Mouse (Mus musculus): ENCODE measurements around the gene Gpx8. TPM values are rescaled to one million over a fixed set of nuclear protein-coding genes. Genes with fewer than 3 reads are reported as not detected.

Gene Gpx8
- polyA plus RNA-seq, 1 experiment from 2014 or later: 159 TPM

DNA sequence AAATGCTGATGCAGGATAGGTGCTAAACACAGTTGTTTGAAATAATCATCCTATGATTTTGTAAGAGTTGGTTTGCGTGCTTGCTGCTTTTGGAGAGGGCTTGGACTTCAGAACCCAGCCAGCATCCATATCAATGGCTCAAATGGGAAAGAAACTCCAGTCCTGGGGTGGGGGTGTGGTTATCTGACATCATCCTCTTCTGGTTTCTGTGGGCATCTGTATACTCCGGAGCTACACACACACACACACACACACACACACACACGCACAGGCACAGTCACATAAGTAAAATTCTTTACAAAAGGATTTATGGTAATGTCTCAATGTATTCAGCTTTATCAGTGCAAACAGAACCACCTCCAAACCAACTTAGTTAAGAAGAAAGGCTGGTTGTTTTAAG, 46.1 kb downstream of the Gpx8 start:
- DNase-seq (no peak), ATAC-seq (ENCODE audit: insufficient read depth) (no peak)
- 65% methylated on average over 3 of the region's 3 CpGs for WGBS
- H3K9ac ChIP-seq: no peak overlapping the region
- 0 out of 2 replicates have a peak overlapping the region, but pooled peaks have one; percentile 18 for H3K4me2 ChIP-seq
- peaks cover 50% of the 10 kb centered on the region for H3K27me3 ChIP-seq (ENCODE audit: insufficient read depth, low read length)
- no peaks in the 10 kb centered on the region for H3K4me1 ChIP-seq (ENCODE audit: insufficient read depth)
- no peak for TF ChIP-seq CTCF (IDR thresholded peaks at IDR 0.05; ENCODE audit: low read depth)
- no peak overlapping the region for H3K4me3 ChIP-seq (ENCODE audit: low read depth, low read length)
- H3K9me3 ChIP-seq (ENCODE audit: low read depth, low read length): no peaks in the 10 kb centered on the region
- H3K27ac ChIP-seq (ENCODE audit: low read depth): 0 out of 2 replicates have a peak overlapping the region, but pooled peaks have one; percentile 60
- no peaks in the 10 kb centered on the region for H3K36me3 ChIP-seq (ENCODE audit: insufficient read depth)

DNA sequence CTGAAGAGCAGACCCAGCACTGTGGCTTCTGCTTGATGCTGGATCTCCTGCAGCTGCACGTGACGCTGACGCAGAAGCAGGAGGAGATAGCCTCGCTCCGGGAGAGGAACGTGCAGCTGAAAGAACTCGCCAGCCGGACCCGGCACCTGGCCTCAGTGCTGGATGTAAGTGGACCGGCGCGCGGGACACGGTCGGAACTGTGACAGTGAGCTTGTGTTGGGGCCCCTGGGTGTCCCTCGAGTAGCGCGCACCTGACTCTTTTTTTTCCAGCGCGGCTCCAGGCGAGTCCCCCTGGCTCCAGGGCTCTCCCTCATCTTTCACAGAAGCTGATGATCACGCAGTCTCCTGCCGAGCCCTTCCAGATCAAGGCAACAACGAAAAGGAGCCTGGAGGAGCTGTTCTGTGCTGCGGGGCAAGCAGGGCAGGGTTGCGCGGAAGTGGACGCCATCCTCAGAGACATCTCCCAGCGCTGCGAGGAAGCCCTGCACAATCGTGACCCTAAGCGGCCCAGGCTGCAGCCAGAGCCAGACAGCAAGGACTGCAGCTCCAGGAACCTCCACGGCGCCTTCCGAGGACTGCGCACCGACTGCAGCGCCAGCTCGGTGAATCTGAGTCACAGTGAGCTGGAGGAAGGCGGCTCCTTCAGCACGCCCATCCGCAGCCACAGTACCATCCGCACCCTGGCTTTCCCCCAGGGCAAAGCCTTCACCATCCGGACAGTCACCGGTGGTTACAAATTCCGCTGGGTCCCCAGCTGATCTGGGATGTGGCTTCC, 47.6 kb downstream of the Gpx8 start:
- peak; percentile 54 for DNase-seq
- Histone ChIP-seq H3K9ac (peak overlapping the region; percentile 27), H3K36me3 (ENCODE audit: insufficient read depth) (no peaks in the 10 kb centered on the region), H3K4me2 (peak overlapping the region; percentile 69), H3K9me3 (ENCODE audit: low read depth, low read length) (no peaks in the 10 kb centered on the region), H3K27me3 (ENCODE audit: insufficient read depth, low read length) (peaks cover 64% of the 10 kb centered on the region), H3K27ac (ENCODE audit: low read depth) (no peak overlapping the region), H3K4me3 (ENCODE audit: low read depth, low read length) (peak overlapping the region; percentile 34), H3K4me1 (ENCODE audit: insufficient read depth) (no peaks in the 10 kb centered on the region)
- no peak for TF ChIP-seq CTCF (IDR thresholded peaks at IDR 0.05; ENCODE audit: low read depth)
- 1% methylated on average over 45 of the region's 46 CpGs for WGBS
- ATAC-seq (ENCODE audit: insufficient read depth): 0 out of 2 replicates have a peak, but pooled peaks have one; percentile 21

- H3K27ac ChIP-seq (ENCODE audit: low read depth): no peak overlapping the region
- H3K9me3 ChIP-seq (ENCODE audit: low read depth, low read length): no peaks in the 10 kb centered on the region
- H3K4me2 ChIP-seq: no peak overlapping the region
- H3K4me1 ChIP-seq (ENCODE audit: insufficient read depth): no peaks in the 10 kb centered on the region
- H3K4me3 ChIP-seq (ENCODE audit: low read depth, low read length): no peak overlapping the region
- DNase-seq (no peak), ATAC-seq (ENCODE audit: insufficient read depth) (no peak)
- H3K9ac ChIP-seq: no peak overlapping the region
- H3K36me3 ChIP-seq (ENCODE audit: insufficient read depth): no peaks in the 10 kb centered on the region
- no peak for TF ChIP-seq CTCF (IDR thresholded peaks at IDR 0.05; ENCODE audit: low read depth)
- WGBS: 70% methylated on average over 6 of the region's 6 CpGs
- H3K27me3 ChIP-seq (ENCODE audit: insufficient read depth, low read length): peaks cover 75% of the 10 kb centered on the region
These were observed 48.8 kb downstream of the Gpx8 start for GRCm38 (mm10) chr13:112997369-112997768.

DNA sequence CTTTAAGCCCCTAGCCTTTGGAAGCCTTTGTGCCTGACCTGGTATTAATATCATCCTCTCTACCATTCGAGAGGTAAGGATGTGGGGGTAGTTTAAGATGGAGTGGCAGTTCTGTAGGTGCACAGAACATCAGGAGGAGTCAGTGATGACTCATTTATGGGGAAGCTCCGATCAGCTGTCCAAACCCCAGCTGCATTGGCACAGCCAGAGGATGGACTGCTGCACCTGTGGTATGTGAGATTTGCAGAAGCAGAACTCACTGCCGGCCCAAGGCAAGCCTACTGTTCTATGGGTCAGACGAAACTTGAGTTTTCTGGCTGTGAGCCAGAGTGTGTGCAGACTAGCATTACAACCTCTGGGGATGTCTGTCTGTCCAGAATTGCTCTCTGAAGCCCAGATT, 49.8 kb downstream of the Gpx8 start:
- TF ChIP-seq CTCF (IDR thresholded peaks at IDR 0.05; ENCODE audit: low read depth): no peak
- Histone ChIP-seq H3K4me1 (ENCODE audit: insufficient read depth) (no peaks in the 10 kb centered on the region), H3K27me3 (ENCODE audit: insufficient read depth, low read length) (peaks cover 80% of the 10 kb centered on the region), H3K4me3 (ENCODE audit: low read depth, low read length) (no peak overlapping the region), H3K36me3 (ENCODE audit: insufficient read depth) (no peaks in the 10 kb centered on the region), H3K9me3 (ENCODE audit: low read depth, low read length) (no peaks in the 10 kb centered on the region), H3K27ac (ENCODE audit: low read depth) (no peak overlapping the region), H3K9ac (no peak overlapping the region), H3K4me2 (no peak overlapping the region)
- DNase-seq (no peak), ATAC-seq (ENCODE audit: insufficient read depth) (no peak)
- 47% methylated on average over 4 of the region's 4 CpGs for WGBS

GRCm38 (mm10) chr13:112994191-112994590, 52.0 kb downstream of the Gpx8 start:
- peak; percentile 77 for DNase-seq

GRCm38 (mm10) chr13:112993531-112994152, 52.6 kb downstream of the Gpx8 start, which contains the start of gene Mcidas:
Gene Mcidas (plus strand): TSS chr13:112993845.
- DNase-seq: no peak
- Histone ChIP-seq H3K36me3 (ENCODE audit: insufficient read depth) (no peaks in the 10 kb centered on the region), H3K4me2 (peak within 1 kb of the TSS; percentile 73), H3K4me3 (ENCODE audit: low read depth, low read length) (peak within 1 kb of the TSS; percentile 41), H3K27me3 (ENCODE audit: insufficient read depth, low read length) (peaks cover 94% of the 10 kb centered on the region), H3K9ac (no peak within 1 kb of the TSS), H3K4me1 (ENCODE audit: insufficient read depth) (no peaks in the 10 kb centered on the region; the same call in 1 of the 2 replicates), H3K27ac (ENCODE audit: low read depth) (no peak within 1 kb of the TSS), H3K9me3 (ENCODE audit: low read depth, low read length) (no peaks in the 10 kb centered on the region)
- under 1% methylated on average over 63 of the region's 63 CpGs for WGBS
- no peak for TF ChIP-seq CTCF (IDR thresholded peaks at IDR 0.05; ENCODE audit: low read depth)
- peak; percentile 36 for ATAC-seq (ENCODE audit: insufficient read depth)

More at GRCm38 (mm10) chr13:112994191-112994590, 52.0 kb downstream of the Gpx8 start:
- Histone ChIP-seq H3K9me3 (ENCODE audit: low read depth, low read length) (no peaks in the 10 kb centered on the region), H3K4me1 (ENCODE audit: insufficient read depth) (no peaks in the 10 kb centered on the region; the same call in 1 of the 2 replicates), H3K27ac (ENCODE audit: low read depth) (no peak overlapping the region), H3K9ac (no peak overlapping the region), H3K4me2 (peak overlapping the region; percentile 73), H3K36me3 (ENCODE audit: insufficient read depth) (no peaks in the 10 kb centered on the region), H3K4me3 (ENCODE audit: low read depth, low read length) (peak overlapping the region; percentile 41), H3K27me3 (ENCODE audit: insufficient read depth, low read length) (peaks cover 94% of the 10 kb centered on the region)
- peak; percentile 83 for TF ChIP-seq CTCF (IDR thresholded peaks at IDR 0.05; ENCODE audit: low read depth)
- ATAC-seq (ENCODE audit: insufficient read depth): peak; percentile 26; the same call in 1 of the 2 replicates
- WGBS: 1% methylated on average over 25 of the region's 25 CpGs

MicroRNA genes within 50 kb of the gene (microRNA counts, 519-probe panel; counts per million panel counts)
- microRNA mmu-miR-449a (2,765 counts per million, percentile 51 among the panel's probes with 10 or more counts), microRNA mmu-miR-449b (30.5 counts per million), microRNA mmu-miR-449c (30.5 counts per million)

Small RNA genes within 50 kb of the gene (microRNA-seq; reads per million reads assigned to microRNA genes)
- gene Mir449a (ENCODE audit: borderline number of aligned reads) (1,800 reads per million, percentile 78 among the genes with 10 or more reads in this experiment), gene Mir449b (ENCODE audit: borderline number of aligned reads) (2.9 reads per million, percentile 7 among the genes with 10 or more reads in this experiment), gene Mir449c (ENCODE audit: borderline number of aligned reads) (2.6 reads per million, percentile 6 among the genes with 10 or more reads in this experiment)

Other genes starting within 250 kb of the Gpx8 start
- 52.7 and 58.5 TPM in 2 replicates for gene Plpp1, start 245.6 kb downstream of the Gpx8 start, polyA plus RNA-seq (2014; fragmentation: Nextera tagmentation; extraction: Ambion mirVana)
- gene Mtrex, start 119.0 kb downstream of the Gpx8 start, polyA plus RNA-seq (2014; fragmentation: Nextera tagmentation; extraction: Ambion mirVana): 82.5 and 83.0 TPM in 2 replicates
- 26.7 and 30.6 TPM in 2 replicates for gene Dhx29, start 119.0 kb downstream of the Gpx8 start, polyA plus RNA-seq (2014; fragmentation: Nextera tagmentation; extraction: Ambion mirVana)
- gene Ccno, start 58.6 kb downstream of the Gpx8 start, polyA plus RNA-seq (2014; fragmentation: Nextera tagmentation; extraction: Ambion mirVana): 5.2 and 5.8 TPM in 2 replicates
- gene Mcidas, start 52.6 kb downstream of the Gpx8 start, polyA plus RNA-seq (2014; fragmentation: Nextera tagmentation; extraction: Ambion mirVana): 1.1 and 2.2 TPM in 2 replicates
- gene Cdc20b, start 11.3 kb downstream of the Gpx8 start, polyA plus RNA-seq (2014; fragmentation: Nextera tagmentation; extraction: Ambion mirVana): 0.28 TPM in 1 of 2 replicates, not detected in the other
- not detected in 2 replicates for gene Gzma, start 54.6 kb upstream of the Gpx8 start, polyA plus RNA-seq (2014; fragmentation: Nextera tagmentation; extraction: Ambion mirVana)
- gene Esm1, start 163.2 kb upstream of the Gpx8 start, polyA plus RNA-seq (2014; fragmentation: Nextera tagmentation; extraction: Ambion mirVana): 1.6 and 2.2 TPM in 2 replicates
- gene Gzmk, start 179.5 kb upstream of the Gpx8 start, polyA plus RNA-seq (2014; fragmentation: Nextera tagmentation; extraction: Ambion mirVana): not detected in 2 replicates
- 5.3 and 5.4 TPM in 2 replicates for gene BC067074, start 246.7 kb upstream of the Gpx8 start, polyA plus RNA-seq (2014; fragmentation: Nextera tagmentation; extraction: Ambion mirVana)